Mouse (Mus musculus) CH12.LX (cell line): ENCODE data around the gene Lrch3.

Experiments used
- CHD2 ChIP-seq: IDR thresholded peaks from 2 replicates; pipeline ENCODE4 v1.6.1; 2011; ENCODE audit warnings: low read length, improper control_type of control experiment
- CTCF ChIP-seq, 2 experiments: IDR thresholded peaks in 1 of 2; conservative IDR thresholded peaks in 1 of 2; 2 replicates each; pipeline ENCODE4 v1.5.1; 2011 to 2012; ENCODE audit warnings: low read depth in 2 of 2, low read length in 2 of 2, improper control_type of control experiment in 1 of 2, inconsistent platforms in 1 of 2, mild to moderate bottlenecking in 1 of 2, moderate library complexity in 1 of 2
- EP300 ChIP-seq: IDR thresholded peaks from 2 replicates; pipeline ENCODE4 v1.6.1; 2011; ENCODE audit warnings: low read length, improper control_type of control experiment
- GABPA ChIP-seq: IDR thresholded peaks from 2 replicates; pipeline ENCODE4 v1.6.1; 2012; ENCODE audit warnings: low read depth, low read length, improper control_type of control experiment, inconsistent platforms; ENCODE audit not compliant: insufficient replicate concordance
- IRF4 ChIP-seq: IDR thresholded peaks from 2 replicates; pipeline ENCODE4 v1.6.1; 2014; ENCODE audit warnings: low read depth, mild to moderate bottlenecking, inconsistent platforms, low read length, improper control_type of control experiment
- MAFK ChIP-seq: IDR thresholded peaks from 2 replicates; pipeline ENCODE4 v1.6.1; 2011; ENCODE audit warnings: low read length, improper control_type of control experiment; ENCODE audit not compliant: insufficient replicate concordance
- MAX ChIP-seq: IDR thresholded peaks from 2 replicates; pipeline ENCODE4 v1.6.1; 2011; ENCODE audit warnings: low read length, improper control_type of control experiment
- MYC ChIP-seq: IDR thresholded peaks from 2 replicates; pipeline ENCODE4 v1.6.1; 2011; ENCODE audit warnings: low read depth, mild to moderate bottlenecking, improper control_type of control experiment, low read length
- NRF1 ChIP-seq: IDR thresholded peaks from 2 replicates; pipeline ENCODE4 v1.6.1; 2014; ENCODE audit warnings: low read depth, mild to moderate bottlenecking, inconsistent platforms, low read length, improper control_type of control experiment, moderate library complexity
- POLR2A ChIP-seq: IDR thresholded peaks from 2 replicates; pipeline ENCODE4 v1.6.1; 2011; ENCODE audit warnings: low read depth, mild to moderate bottlenecking, improper control_type of control experiment, low read length
- TCF12 ChIP-seq: IDR thresholded peaks from 2 replicates; pipeline ENCODE4 v1.6.1; 2014; ENCODE audit warnings: low read depth, mild to moderate bottlenecking, inconsistent platforms, low read length, improper control_type of control experiment
- USF1 ChIP-seq: IDR thresholded peaks from 2 replicates; pipeline ENCODE4 v1.6.1; 2014; ENCODE audit warnings: low read depth, mild to moderate bottlenecking, inconsistent platforms, low read length, improper control_type of control experiment
- ZKSCAN1 ChIP-seq: IDR thresholded peaks from 2 replicates; pipeline ENCODE4 v1.6.1; 2012; ENCODE audit warnings: low read depth, inconsistent platforms, low read length, improper control_type of control experiment, borderline replicate concordance

- TF ChIP-seq CHD2 (0 out of 2 replicates have a peak, but pooled peaks have one; percentile 56), EP300 (peak; percentile 63), ZKSCAN1 (no peak), MAFK (no peak), GABPA (no peak), CTCF (conservative IDR thresholded peaks at IDR 0.05 in 1 of 2, IDR thresholded peaks at IDR 0.05 in 1 of 2; ENCODE audit: low read depth in 2 of 2, low read length in 2 of 2) (peak in 1 of 2 experiments; percentile 29; a peak in 2 of 4 replicates), POLR2A (no peak), NRF1 (no peak), TCF12 (no peak), IRF4 (peak; percentile 81), USF1 (no peak), MAX (no peak), MYC (0 out of 2 replicates have a peak, but pooled peaks have one; percentile 33)
Measured at GRCm38 (mm10) chr16:32902051-32902428, 11.9 kb upstream of the Lrch3 start.
